Mouse (Mus musculus): Measurements from ENCODE around the gene Zyx. TPM values are rescaled to one million over a fixed set of nuclear protein-coding genes. Genes with fewer than 3 reads are reported as not detected.

The Zyx gene
- polyA plus RNA-seq (2016; fragmentation: Nextera tagmentation; extraction: Ambion mirVana) = 115 and 126 TPM in 2 replicates

GRCm38 (mm10) chr6:42349426-42350020, at the start of gene Zyx:
Gene Zyx (plus strand): TSS chr6:42349630.
- WGBS = under 1% methylated on average over 30 of the region's 36 CpGs
- Histone ChIP-seq H3K4me3 (peak within 1 kb of the TSS; percentile 90), H3K4me1 (peaks cover 35% of the 10 kb centered on the region), H3K9me3 (replicated peaks) (no peaks in the 10 kb centered on the region), H3K27ac (peak within 1 kb of the TSS; percentile 98), H3K36me3 (peaks cover 33% of the 10 kb centered on the region), H3K27me3 (ENCODE audit: low read depth, poor library complexity, severe bottlenecking) (no peaks in the 10 kb centered on the region)
- DNase-seq (ENCODE audit: low spot score) = peak; percentile 95

- no peaks in the 10 kb centered on the region for H3K4me1 ChIP-seq
- H3K36me3 ChIP-seq = peaks cover 60% of the 10 kb centered on the region
- H3K27me3 ChIP-seq (ENCODE audit: low read depth, poor library complexity, severe bottlenecking) = no peaks in the 10 kb centered on the region
- H3K9me3 ChIP-seq (replicated peaks) = no peaks in the 10 kb centered on the region
- DNase-seq (ENCODE audit: low spot score) = no peak
- no peak overlapping the region for H3K27ac ChIP-seq
- 49% methylated on average over 8 of the region's 8 CpGs for WGBS
- no peak overlapping the region for H3K4me3 ChIP-seq
These were observed 39.5 kb upstream of the Zyx start for GRCm38 (mm10) chr6:42309816-42310378.

DNA sequence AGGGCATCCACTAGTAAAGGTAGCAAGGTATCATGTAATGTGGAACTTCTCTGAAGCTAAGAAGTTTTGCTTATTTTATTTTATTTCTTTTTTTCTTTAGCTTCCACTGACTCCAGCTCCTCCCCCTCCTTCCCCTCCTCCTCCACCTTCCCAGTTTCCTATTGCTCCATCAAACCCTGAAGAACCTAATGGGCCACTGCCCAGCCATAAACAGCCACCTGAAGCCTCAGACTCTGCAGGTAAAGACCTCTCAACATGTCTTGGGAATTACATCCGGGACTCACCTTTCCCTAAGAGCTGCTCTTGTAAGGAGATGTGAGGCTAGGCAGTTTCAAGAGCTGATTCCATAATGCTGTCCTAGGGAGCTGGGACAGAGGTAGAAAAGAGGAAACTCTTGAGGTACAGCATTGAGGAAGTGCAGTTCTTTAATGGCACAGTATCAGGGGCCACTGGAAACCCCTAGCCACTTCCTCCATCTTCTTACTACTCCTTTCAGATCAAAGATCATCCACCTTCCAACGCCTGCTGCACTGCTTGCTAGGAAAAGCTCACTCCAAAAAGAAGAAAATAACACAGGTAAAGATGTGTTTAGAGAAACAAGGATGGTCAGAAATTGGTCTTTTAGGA, 38.9 kb upstream of the Zyx start:
- no peak overlapping the region for H3K4me3 ChIP-seq
- DNase-seq (ENCODE audit: low spot score) = no peak
- no peaks in the 10 kb centered on the region for H3K27me3 ChIP-seq (ENCODE audit: low read depth, poor library complexity, severe bottlenecking)
- no peaks in the 10 kb centered on the region for H3K9me3 ChIP-seq (replicated peaks)
- WGBS = 88% methylated on average over 2 of the region's 2 CpGs
- H3K4me1 ChIP-seq = no peaks in the 10 kb centered on the region
- peaks cover 60% of the 10 kb centered on the region for H3K36me3 ChIP-seq
- no peak overlapping the region for H3K27ac ChIP-seq

DNA sequence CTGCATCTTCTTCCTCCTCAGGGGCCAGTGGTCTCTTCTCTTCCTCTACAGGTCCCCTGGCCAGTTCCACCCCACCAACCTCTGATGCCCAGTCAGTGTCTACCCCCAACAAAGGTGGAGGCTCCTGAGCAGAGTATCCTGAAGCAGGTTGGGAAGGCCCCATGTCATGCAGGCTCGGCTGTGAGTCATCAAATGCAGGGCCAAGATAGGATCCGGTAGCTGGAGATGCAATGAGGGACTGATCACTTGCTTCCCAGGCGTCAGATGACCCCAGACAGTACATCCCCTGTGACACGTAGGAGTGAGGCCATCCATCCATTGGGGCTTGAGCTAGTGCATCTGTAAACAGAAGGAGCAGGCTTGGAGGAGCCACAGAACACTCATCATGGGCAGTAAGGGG, 31.1 kb upstream of the Zyx start:
- peaks cover 27% of the 10 kb centered on the region for H3K36me3 ChIP-seq
- H3K27me3 ChIP-seq (ENCODE audit: low read depth, poor library complexity, severe bottlenecking) = peaks cover 27% of the 10 kb centered on the region

DNA sequence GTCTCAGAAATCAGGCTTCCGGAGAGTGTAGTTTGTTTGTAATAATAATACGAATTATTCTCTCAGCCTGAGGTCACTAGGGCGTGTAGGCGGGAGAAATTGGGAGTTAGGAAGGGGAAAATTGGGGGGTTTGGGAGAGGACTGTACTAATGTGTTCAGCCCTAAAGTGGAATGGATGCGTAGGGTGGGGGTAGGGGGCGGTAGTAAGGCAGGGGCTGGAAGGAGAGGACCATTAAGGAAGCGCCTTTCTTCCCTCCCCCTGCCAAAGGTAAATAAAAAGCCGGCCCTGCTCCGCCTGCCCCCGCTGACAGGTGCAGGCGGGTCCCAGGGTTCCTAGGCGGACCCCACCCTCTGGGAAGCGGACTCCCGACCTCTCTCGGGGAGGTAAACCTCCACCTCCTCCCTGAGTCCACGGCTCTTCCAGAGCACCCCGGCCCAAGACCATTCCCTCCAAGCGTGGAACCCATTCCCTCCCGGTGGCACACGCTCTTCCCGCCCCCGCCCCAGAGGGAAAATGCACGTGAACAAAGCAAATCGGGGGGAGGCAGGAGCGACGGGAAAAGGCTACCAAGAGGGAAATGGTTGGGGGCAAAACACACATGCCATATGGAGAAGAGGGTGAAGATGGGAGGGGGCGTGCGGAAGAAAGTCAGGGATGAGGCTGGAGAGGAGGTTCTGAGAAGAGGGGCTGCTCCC, 25.9 kb upstream of the Zyx start:
- DNase-seq (ENCODE audit: low spot score) = peak; percentile 39
- Histone ChIP-seq H3K27me3 (ENCODE audit: low read depth, poor library complexity, severe bottlenecking) (peaks cover 41% of the 10 kb centered on the region), H3K36me3 (no peaks in the 10 kb centered on the region), H3K9me3 (replicated peaks) (no peaks in the 10 kb centered on the region), H3K4me1 (peaks cover 19% of the 10 kb centered on the region), H3K27ac (peak overlapping the region; percentile 80), H3K4me3 (peak overlapping the region; percentile 80)
- WGBS = under 1% methylated on average over 28 of the region's 28 CpGs

More for the DNA sequence above, 31.1 kb upstream of the Zyx start:
- WGBS = 81% methylated on average over 4 of the region's 4 CpGs
- Histone ChIP-seq H3K4me1 (peaks cover 4% of the 10 kb centered on the region), H3K9me3 (replicated peaks) (no peaks in the 10 kb centered on the region), H3K27ac (no peak overlapping the region), H3K4me3 (no peak overlapping the region)
- no peak for DNase-seq (ENCODE audit: low spot score)

DNA sequence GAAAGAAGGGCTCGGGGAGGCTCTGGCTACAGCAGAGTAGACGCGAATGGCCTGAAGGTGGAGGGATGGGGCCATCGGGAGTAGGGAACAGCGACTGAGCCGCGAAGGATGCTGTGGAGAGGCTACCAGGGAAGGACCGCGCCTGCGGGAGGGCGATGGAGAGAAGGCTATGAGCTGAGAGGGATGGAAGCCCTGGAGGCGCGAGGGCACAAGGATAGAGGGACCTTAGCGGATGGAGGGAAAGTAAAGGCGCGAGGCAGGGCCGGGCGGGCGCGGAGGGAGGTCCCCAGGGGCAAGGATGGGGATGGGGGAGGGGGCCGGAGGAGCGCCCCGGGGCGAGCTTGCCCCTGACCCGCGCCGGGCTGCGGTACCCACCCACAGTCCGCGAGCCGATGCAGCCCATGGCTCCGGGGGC, 25.4 kb upstream of the Zyx start:
- Histone ChIP-seq H3K4me3 (peak overlapping the region; percentile 80), H3K27me3 (ENCODE audit: low read depth, poor library complexity, severe bottlenecking) (peaks cover 41% of the 10 kb centered on the region), H3K27ac (peak overlapping the region; percentile 80), H3K4me1 (peaks cover 19% of the 10 kb centered on the region), H3K9me3 (replicated peaks) (no peaks in the 10 kb centered on the region), H3K36me3 (no peaks in the 10 kb centered on the region)
- WGBS = 1% methylated on average over 28 of the region's 32 CpGs
- peak; percentile 68 for DNase-seq (ENCODE audit: low spot score)

GRCm38 (mm10) chr6:42324482-42325267, 24.8 kb upstream of the Zyx start, which contains the start of gene Fam131b:
Gene Fam131b (minus strand): TSS chr6:42324643.
- H3K36me3 ChIP-seq = no peaks in the 10 kb centered on the region
- peak within 1 kb of the TSS; percentile 80 for H3K27ac ChIP-seq
- peaks cover 19% of the 10 kb centered on the region for H3K4me1 ChIP-seq
- peak within 1 kb of the TSS; percentile 80 for H3K4me3 ChIP-seq
- under 1% methylated on average over 48 of the region's 68 CpGs for WGBS
- H3K27me3 ChIP-seq (ENCODE audit: low read depth, poor library complexity, severe bottlenecking) = peaks cover 41% of the 10 kb centered on the region
- DNase-seq (ENCODE audit: low spot score) = peak; percentile 77
- H3K9me3 ChIP-seq (replicated peaks) = no peaks in the 10 kb centered on the region

GRCm38 (mm10) chr6:42325268-42325609, 24.2 kb upstream of the Zyx start:
- peaks cover 19% of the 10 kb centered on the region for H3K4me1 ChIP-seq
- H3K27ac ChIP-seq = peak overlapping the region; percentile 80
- H3K36me3 ChIP-seq = no peaks in the 10 kb centered on the region
- DNase-seq (ENCODE audit: low spot score) = peak; percentile 83
- H3K9me3 ChIP-seq (replicated peaks) = no peaks in the 10 kb centered on the region
- peaks cover 41% of the 10 kb centered on the region for H3K27me3 ChIP-seq (ENCODE audit: low read depth, poor library complexity, severe bottlenecking)
- H3K4me3 ChIP-seq = peak overlapping the region; percentile 80
- WGBS = 4% methylated on average over 7 of the region's 7 CpGs

- Histone ChIP-seq H3K27me3 (ENCODE audit: low read depth, poor library complexity, severe bottlenecking) (peaks cover 32% of the 10 kb centered on the region), H3K36me3 (no peaks in the 10 kb centered on the region)
- 92% methylated on average over 3 of the region's 3 CpGs for WGBS
These were observed 22.9 kb upstream of the Zyx start for GRCm38 (mm10) chr6:42326509-42326908.

GRCm38 (mm10) chr6:42328757-42329156, 20.7 kb upstream of the Zyx start:
- Histone ChIP-seq H3K9me3 (replicated peaks) (no peaks in the 10 kb centered on the region), H3K36me3 (no peaks in the 10 kb centered on the region), H3K27ac (no peak overlapping the region), H3K4me1 (peaks cover 10% of the 10 kb centered on the region), H3K27me3 (ENCODE audit: low read depth, poor library complexity, severe bottlenecking) (peaks cover 9% of the 10 kb centered on the region), H3K4me3 (no peak overlapping the region)
- DNase-seq (ENCODE audit: low spot score) = no peak
- WGBS = 83% methylated on average over 3 of the region's 3 CpGs

More at GRCm38 (mm10) chr6:42326509-42326908, 22.9 kb upstream of the Zyx start:
- peaks cover 19% of the 10 kb centered on the region for H3K4me1 ChIP-seq
- no peak overlapping the region for H3K27ac ChIP-seq
- no peak overlapping the region for H3K4me3 ChIP-seq
- DNase-seq (ENCODE audit: low spot score) = no peak
- no peaks in the 10 kb centered on the region for H3K9me3 ChIP-seq (replicated peaks)

DNA sequence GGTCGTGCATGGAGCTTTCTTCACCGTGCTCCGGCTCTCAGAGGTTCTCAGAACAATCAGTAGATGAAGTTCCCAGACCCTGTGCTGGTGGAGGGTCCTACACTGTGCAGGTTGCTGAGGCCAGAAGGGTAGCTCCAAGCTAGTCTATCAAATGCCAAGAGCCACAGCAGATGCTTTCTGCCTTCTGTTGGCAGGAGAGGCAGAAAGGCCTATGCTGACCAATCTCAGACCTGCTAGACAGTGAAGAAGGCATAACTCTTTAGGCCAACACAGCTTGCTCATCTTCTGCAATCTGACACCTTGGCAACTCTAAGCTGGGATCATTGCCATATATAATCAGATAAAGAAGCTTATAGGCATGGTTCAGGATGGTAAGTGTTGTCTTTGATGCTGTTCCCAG, 19.2 kb upstream of the Zyx start:
- H3K9me3 ChIP-seq (replicated peaks) = no peaks in the 10 kb centered on the region
- no peak for DNase-seq (ENCODE audit: low spot score)
- 84% methylated on average over 3 of the region's 3 CpGs for WGBS
- H3K27ac ChIP-seq = no peak overlapping the region
- H3K36me3 ChIP-seq = no peaks in the 10 kb centered on the region
- H3K4me3 ChIP-seq = no peak overlapping the region
- H3K27me3 ChIP-seq (ENCODE audit: low read depth, poor library complexity, severe bottlenecking) = no peaks in the 10 kb centered on the region
- H3K4me1 ChIP-seq = no peaks in the 10 kb centered on the region

GRCm38 (mm10) chr6:42330946-42331345, 18.5 kb upstream of the Zyx start:
- Histone ChIP-seq H3K36me3 (no peaks in the 10 kb centered on the region), H3K27ac (no peak overlapping the region), H3K4me3 (no peak overlapping the region), H3K27me3 (ENCODE audit: low read depth, poor library complexity, severe bottlenecking) (no peaks in the 10 kb centered on the region), H3K9me3 (replicated peaks) (no peaks in the 10 kb centered on the region), H3K4me1 (no peaks in the 10 kb centered on the region)
- DNase-seq (ENCODE audit: low spot score) = no peak
- 95% methylated on average over 3 of the region's 3 CpGs for WGBS
